Mouse (Mus musculus) embryonic stem cell, embryonic (primary cell): Measurements from ENCODE around the gene Rims1.

ENCODE experiments used
- CTCF ChIA-PET, 4 experiments: fragments of 300-600 bp in 2 of 4; fragments of 350-600 bp in 2 of 4; sonication (Branson Sonifier 250); formaldehyde crosslinking; loops; one replicate each; lab custom pipeline; 2022; ENCODE audit warnings: inconsistent platforms in 2 of 4; lab: Charles Lee
- POLR2A ChIA-PET, 4 experiments: fragments of 300-600 bp in 2 of 4; fragments of 350-600 bp in 2 of 4; sonication (Branson Sonifier 250); formaldehyde crosslinking; loops; one replicate each; lab custom pipeline; 2022; ENCODE audit warnings: antibody characterized with exemption in 4 of 4, inconsistent platforms in 1 of 4; lab: Charles Lee

Rims1 gene

DNA sequence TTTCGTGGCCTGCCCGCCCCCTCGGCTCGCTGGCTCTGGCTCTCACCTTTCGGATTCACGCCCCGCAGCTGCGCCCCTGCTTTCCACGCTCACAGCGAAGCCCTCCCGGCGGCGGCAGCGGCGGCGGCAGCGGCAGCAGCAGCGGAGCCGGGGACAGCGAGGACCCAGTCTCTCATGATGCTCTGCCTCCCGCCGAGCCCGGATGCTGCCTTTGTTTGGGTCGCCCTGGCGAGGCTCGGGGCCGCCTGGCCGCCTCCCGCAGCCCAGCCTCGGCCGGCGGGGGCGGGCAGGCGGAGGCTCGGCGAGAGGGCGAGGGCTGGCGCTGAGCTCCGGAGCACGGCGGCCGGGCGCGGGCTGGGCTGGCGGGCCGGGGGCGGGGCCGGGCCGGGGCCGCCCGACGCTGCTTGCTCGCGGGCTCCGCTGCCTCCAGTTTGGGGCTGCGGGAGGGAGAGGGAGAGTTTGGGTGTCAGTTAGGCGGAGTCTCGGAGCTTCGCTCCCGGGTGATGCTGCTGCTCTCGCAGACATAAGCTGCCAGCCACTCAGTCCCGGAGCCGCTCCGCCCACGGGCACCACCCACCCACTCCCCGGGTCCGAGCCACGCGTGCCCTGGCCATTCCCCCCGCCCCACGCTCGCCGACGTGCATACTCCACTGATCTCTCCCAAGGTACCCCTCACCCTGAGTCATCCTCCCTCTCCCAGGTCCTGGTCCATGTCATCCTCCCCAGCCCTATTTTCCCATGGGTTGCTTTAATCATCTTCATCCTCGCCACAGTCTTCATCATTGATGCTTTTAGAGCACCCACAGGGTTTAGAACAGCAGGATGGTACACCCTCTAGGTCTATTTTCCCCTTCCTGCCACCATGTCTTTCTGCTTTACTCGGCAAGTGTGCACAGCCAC, at the start of gene Rims1:
Gene Rims1 (minus strand): TSS at position 269 of the 900 bp plus-strand sequence.
- POLR2A ChIA-PET: no interaction called here

DNA sequence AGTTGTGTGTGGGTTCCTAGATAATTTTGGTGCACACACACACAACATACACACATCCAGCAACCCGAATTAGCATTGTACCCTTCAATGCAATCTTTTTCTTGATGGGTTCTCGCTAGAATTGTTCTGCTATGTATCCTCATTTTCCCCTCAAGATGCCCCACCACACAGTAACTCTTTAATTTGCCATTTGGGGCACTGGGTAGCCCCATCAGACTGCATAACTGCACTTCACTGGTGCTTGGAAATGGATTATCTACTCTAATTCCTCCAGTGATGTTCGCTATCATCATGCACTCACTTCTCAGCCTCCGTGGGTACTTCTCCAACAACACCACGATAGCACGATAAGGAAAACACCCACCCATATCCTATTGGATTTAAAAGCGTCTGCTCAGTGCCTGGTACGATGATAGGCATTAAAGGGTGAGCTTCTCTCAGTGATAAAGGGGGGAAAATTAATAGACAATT, 867 bp upstream of the Rims1 start:
- ChIA-PET CTCF (interaction anchor here in 1 of 4 experiments (0.6 kb wide), 1 partner anchor 488 kb away, joined by 7 read pairs; no protein-coding TSS in a partner anchor), POLR2A (no interaction called here)

More for the DNA sequence above, at the start of gene Rims1:
- CTCF ChIA-PET: interaction anchor here in 2 of 4 experiments (0.6 to 0.7 kb wide), 2 partner anchors 131 to 487 kb away, joined by 3 to 7 read pairs; no protein-coding TSS in a partner anchor

- CTCF ChIA-PET: interaction anchor here in 1 of 4 experiments (0.7 kb wide), 1 partner anchor 130 kb away, joined by 3 read pairs; no protein-coding TSS in a partner anchor
These were observed 619 bp downstream of the Rims1 start for GRCm38 (mm10) chr1:22805025-22805725.

DNA sequence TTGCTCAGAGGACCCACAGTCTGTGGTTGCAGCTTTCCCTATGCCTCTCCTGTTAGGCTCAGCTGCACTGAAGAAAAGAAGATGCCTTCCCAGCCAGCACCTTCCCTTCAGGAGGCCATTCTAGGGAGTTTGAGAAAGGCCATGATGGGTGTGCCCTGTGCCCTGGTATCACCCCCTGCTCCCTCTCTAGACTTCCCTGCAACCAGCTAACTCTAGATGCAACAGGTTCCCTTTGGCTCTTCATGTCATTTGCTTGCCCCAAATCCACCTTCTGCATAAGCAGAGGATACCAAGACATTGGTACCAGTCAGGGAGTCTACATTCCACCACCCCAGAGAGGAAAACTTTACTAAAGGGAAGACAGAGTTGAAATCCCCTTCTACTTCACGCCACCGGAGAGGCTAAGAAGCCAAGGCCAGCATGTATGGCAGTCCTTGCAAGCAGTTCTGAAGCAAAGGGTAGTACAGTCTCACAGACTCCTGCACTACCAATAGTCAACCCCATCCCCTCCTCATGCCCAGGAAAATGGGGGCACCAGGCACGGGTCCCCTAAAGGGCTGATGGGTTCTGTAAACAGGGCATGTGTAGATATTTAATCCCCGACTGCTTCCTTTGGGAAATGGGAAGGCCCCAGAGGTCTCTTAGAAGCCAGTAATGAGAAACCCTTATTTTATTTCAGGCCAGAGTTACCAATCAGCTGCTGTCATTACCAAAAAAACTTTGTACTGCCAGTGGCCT, 1.5 kb downstream of the Rims1 start:
- POLR2A ChIA-PET: no interaction called here

More at GRCm38 (mm10) chr1:22805025-22805725, 619 bp downstream of the Rims1 start:
- POLR2A ChIA-PET: no interaction called here

DNA sequence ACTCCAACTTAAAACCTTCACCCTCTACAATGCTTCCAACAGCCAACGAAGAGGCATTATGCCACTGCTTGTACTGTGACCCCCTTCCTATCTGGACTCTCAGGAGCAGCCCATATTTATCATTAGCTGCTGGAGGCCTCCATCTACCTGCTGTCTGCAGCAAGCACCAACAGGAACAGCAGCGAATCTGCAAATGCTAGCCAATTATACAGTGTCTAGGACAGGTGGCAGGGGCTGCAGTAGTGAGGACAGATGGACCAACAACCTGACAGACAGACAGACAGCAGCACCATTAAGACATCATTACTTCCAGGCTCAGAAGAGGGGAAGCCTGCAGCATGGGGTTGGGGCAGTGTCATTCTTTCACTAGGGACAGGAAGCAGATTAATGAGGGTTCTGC, 2.3 kb downstream of the Rims1 start:
- ChIA-PET POLR2A (no interaction called here), CTCF (no interaction called here)

More for the DNA sequence above, 1.5 kb downstream of the Rims1 start:
- CTCF ChIA-PET: interaction anchor here in 2 of 4 experiments (0.6 kb wide), 2 partner anchors 25 to 1438 kb away, joined by 3 to 7 read pairs; no protein-coding TSS in a partner anchor

DNA sequence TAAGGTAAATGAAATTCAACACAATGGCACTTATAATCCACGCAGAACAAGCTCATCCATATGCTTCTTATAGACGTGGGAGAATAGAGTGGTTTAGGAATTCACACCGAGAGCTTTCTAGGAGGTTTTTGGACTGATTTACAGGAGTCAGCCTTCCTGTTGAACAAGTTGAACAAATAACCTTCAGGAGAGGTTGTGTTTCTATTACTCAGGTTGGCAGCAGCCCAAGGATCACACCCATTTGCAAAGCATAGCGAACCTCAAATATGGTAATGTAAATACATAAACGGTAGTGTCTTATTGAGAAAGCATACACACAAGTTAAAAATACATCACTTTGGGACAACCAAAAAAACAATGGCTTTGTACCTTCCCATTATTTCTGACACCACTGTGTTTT, 5.5 kb downstream of the Rims1 start:
- ChIA-PET CTCF (no interaction called here), POLR2A (no interaction called here)

GRCm38 (mm10) chr1:22797091-22797490, 8.7 kb downstream of the Rims1 start:
- POLR2A ChIA-PET: interaction anchor here in 1 of 4 experiments (0.7 kb wide), 1 partner anchor 1998 kb away, joined by 4 read pairs; no protein-coding TSS in a partner anchor

DNA sequence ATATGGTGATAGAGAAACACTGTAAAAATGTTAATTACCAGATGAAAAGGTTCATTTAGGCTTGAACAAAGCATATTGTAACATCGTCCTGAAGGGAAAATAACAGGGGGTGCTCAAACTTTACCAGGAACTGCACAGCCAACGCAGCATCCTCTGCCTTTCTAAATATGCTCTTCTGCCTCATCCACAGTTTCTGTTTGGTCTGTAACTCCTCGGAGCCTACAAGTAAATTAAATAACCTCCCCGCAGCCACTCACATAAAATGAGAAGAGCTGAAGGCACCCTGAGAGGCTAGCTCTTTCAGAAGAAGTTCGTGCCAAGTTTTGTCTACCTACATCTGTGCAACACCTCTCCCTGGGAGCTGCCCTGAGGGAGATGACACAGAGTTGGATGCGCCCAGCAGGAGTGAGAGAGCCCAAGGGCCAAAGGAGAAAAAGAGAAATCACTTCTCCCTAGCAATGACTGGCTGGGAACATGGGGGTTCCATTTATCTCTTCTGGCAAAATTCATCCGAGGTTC, 16.3 kb downstream of the Rims1 start:
- ChIA-PET POLR2A (no interaction called here), CTCF (interaction anchor here in 1 of 4 experiments (0.7 kb wide), 1 partner anchor 63 kb away, joined by 3 read pairs; no protein-coding TSS in a partner anchor)

More at GRCm38 (mm10) chr1:22797091-22797490, 8.7 kb downstream of the Rims1 start:
- CTCF ChIA-PET: no interaction called here

- ChIA-PET POLR2A (no interaction called here), CTCF (no interaction called here)
These were observed 18.2 kb downstream of the Rims1 start for GRCm38 (mm10) chr1:22787616-22788015.

DNA sequence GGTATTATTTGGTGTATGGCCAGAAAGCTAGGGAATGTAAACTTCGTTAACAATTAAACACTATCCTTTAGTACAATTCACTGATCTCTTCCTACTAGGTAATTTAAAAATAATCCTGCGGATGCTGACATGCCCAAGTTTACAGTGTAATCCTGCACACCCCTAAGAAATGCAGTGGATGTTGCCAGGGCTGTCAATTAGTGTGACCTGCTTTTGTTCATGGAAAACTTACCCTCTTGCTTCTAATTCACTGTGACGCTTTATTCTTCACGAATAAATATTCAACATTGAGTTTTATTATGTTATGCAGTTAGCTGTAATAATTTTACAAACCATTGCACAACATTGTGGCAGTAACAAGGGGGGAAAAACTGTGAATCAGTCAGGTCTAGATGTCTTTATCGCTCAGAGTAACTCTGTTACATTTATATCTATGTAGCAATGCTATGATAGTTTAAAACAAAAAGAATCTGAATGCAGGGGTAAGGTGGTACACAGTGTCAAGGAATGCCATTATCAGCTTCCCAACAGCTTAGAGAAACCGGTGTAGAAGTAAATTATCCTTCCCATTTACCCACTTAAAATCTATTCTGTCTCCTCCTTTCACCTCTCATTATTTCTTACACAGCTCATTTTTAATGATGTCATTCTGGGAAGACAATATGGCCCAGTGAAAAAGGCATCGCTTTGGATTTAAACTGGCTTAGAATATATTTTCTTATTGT, 35.1 kb downstream of the Rims1 start:
- ChIA-PET CTCF (no interaction called here), POLR2A (no interaction called here)

- ChIA-PET CTCF (interaction anchor here in 1 of 4 experiments (0.7 kb wide), 1 partner anchor 1185 kb away, joined by 4 read pairs; no protein-coding TSS in a partner anchor), POLR2A (no interaction called here)
These were observed 42.4 kb downstream of the Rims1 start for GRCm38 (mm10) chr1:22763376-22763775.

GRCm38 (mm10) chr1:22762780-22763179, 43.0 kb downstream of the Rims1 start:
- ChIA-PET POLR2A (no interaction called here), CTCF (no interaction called here)

- ChIA-PET CTCF (interaction anchor here in 1 of 4 experiments (0.6 kb wide), 1 partner anchor 1267 kb away, joined by 11 read pairs; no protein-coding TSS in a partner anchor), POLR2A (interaction anchor here in 1 of 4 experiments (0.5 kb wide), 1 partner anchor 68 kb away, joined by 4 read pairs; no protein-coding TSS in a partner anchor)
These were observed 55.3 kb downstream of the Rims1 start for GRCm38 (mm10) chr1:22750536-22750935.

DNA sequence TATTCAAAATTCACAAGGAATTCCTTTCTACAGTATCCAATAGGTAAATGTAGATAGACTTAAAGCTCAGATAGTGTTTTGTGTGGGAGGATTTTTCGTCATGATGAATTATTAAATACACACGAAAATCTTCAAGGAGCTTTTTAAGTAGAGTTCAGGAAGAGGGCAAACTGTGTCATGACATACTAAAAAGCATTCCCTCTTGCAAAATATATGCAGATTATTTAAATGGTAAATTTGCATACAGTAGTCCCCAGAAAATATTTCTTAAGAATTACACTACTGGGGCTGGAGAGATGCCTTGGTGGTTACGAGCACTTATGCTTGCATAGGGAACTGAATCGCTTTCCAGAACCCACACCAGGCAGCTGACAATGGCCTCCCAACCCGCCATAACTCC, 61.1 kb downstream of the Rims1 start:
- ChIA-PET CTCF (no interaction called here), POLR2A (no interaction called here)

- ChIA-PET CTCF (no interaction called here), POLR2A (no interaction called here)
These were observed 68.3 kb downstream of the Rims1 start for GRCm38 (mm10) chr1:22737491-22737890.

DNA sequence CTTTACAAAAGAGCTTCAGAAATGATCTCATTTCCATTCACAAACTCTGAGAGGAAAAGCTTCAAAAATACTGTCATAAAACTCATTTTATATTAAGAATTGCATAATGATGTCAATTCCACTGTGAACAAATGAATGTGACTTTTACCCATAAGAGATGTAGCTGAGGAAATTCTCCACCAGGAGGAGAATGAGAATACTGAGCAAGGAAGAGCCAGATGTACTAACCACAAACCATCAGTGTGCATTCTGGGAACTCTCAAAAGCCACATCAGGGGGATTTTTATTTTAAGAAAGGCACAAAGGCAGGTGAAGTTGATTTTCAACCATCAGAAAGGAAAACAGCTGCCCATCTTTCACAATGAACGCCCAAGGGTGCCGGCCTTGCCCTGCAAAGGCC, 71.4 kb downstream of the Rims1 start:
- POLR2A ChIA-PET: no interaction called here
- CTCF ChIA-PET: no interaction called here

DNA sequence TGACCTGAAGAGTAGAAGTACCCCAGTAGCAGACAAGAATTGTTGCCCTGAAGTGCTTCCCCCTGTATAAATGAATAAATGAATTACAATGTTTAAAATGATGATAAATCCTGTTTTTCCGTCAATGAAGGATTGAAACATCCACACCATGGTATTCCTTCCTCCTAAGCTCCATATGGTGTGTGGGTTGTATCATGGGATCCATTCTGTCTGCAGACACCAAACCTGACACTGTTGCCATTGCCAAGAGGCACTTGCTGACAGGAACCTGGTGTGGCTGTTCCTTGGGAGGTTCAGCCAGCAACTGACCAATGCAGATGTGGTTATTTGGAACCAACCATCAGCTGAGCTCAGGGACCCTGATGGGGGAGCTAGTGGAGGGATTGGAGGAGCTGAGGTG, 72.5 kb downstream of the Rims1 start:
- ChIA-PET CTCF (no interaction called here), POLR2A (no interaction called here)

DNA sequence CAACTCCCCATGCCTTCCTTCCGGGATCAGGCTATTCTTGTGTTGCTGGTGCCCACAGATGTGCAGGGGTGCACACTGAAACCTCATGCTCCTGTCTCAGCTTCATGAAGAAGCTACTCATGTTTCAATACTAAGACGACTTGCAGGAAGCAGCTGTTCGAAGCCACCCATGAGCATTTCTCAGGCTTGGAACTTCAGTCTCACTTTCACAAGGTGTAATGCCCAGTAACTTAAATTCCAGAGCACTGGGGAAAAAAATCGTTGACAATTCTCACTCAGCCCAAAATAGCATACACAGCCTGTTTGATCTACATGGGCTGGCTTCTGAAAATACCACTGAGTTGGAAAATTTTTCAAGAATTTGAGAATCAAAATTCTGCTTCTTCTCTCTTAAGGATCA, 77.6 kb downstream of the Rims1 start:
- ChIA-PET POLR2A (no interaction called here), CTCF (no interaction called here)
